Mouse (Mus musculus) cerebellum, adult 11 months (tissue): ENCODE data around the gene Bzw2.
"Not testable (repeated sequence)": the region's sequence is repeated elsewhere in the genome, so short reads cannot be mapped to it uniquely, and the experiment has no call there.

Source experiments
- DNase-seq: peaks from one replicate; pipeline ENCODE4 v3.0.0; 2022

Bzw2 gene

DNA sequence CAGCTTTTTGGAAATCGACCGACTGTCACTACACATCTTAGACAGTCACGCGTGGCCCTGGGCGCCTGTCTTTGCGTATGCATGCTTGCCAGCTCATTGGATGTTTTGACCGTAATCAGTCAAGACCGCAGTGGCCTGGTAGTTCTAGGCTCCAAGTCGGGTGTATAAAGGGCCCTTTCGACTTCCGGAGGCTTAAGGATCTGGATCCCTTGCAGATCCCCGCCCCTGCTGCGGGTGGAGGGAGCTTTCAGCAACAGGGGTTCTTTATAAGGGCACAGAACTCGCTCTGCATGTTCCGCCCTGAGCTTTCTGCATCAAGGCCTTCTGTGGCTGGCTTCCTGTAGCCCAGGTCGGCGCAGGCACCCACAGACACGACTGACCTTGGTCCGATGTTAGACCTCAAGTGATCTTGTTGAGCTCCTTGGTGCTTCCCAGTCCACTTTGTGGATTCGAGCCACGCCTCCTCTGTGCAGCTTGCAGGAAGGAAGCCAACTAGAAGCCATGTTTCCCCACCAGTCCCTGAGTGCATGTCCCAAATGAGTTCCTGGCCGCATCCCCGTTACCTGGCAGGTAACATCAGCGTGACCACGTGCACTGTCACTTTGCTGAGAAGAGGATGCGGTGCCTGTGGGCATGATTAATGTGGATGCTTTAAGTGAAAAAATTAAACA is at the start of gene Bzw2:
Bzw2 (minus strand) TSS at position 443 of the 671 bp plus-strand sequence.
- peak; percentile 44 for DNase-seq

GRCm38 (mm10) chr12:36207072-36207799 is 49.4 kb upstream of the Bzw2 start:
- DNase-seq, result no peak

GRCm38 (mm10) chr12:36205579-36206119 is 47.8 kb upstream of the Bzw2 start:
- not testable (repeated sequence) for DNase-seq

DNA sequence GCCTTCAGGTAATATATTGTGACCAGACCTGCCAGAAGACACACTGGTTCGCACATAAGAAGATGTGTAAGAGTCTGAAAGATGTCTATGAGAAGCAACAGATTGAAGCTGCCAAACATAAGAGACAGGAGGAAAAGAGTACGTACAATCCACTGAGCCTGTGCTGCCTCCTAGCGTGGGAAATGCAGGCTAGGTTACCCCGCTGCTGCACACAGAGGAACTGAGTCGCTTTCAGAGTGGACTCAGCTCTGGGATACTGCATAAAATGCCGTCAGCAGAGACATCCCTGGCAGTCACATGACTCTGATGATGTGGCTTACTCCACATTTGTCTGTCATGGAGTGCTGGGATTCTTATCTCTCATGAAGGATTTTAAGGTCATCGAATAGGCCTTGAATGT is 37.1 kb upstream of the Bzw2 start:
- no peak for DNase-seq

DNA sequence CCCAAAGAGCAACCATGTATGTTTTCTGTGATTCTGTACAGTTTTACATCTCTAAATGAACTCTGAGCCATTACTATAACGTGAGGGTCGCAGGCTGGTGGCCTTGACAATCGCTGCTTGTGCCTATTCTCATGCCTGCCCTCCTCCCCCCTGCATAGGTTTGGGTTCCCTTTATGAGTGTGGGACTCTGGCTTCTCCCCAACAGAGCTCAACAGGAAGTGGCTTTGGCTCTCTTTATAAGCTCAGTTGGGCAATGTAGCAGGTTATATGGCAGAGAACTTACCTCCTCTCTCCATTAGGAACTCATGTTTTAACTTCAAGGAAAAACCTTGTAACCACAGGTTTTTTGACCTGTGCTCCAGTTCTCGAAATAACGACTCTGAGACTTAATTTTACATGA is 32.5 kb upstream of the Bzw2 start:
- no peak for DNase-seq

- no peak for DNase-seq
These were observed 31.7 kb upstream of the Bzw2 start for GRCm38 (mm10) chr12:36189610-36190009.

DNA sequence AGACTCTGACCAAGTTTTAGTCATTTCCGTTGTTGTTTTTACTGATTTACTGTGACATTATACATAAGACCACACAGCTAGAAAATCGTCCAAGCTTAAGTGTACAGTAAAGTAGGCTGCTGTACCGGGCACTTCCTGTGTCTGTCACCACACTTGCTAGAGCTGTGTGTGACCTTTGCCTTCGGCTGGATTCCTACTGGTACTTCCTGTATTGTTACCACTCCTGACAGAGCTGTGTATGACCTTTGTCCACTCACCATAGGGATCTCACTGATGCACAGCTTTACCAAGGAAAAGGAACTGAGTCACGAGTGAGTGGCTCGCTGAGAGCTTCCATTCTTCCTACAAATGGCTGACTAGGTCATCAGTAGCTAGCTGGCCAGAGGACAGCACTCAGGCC is 29.2 kb upstream of the Bzw2 start:
- DNase-seq, result no peak

DNA sequence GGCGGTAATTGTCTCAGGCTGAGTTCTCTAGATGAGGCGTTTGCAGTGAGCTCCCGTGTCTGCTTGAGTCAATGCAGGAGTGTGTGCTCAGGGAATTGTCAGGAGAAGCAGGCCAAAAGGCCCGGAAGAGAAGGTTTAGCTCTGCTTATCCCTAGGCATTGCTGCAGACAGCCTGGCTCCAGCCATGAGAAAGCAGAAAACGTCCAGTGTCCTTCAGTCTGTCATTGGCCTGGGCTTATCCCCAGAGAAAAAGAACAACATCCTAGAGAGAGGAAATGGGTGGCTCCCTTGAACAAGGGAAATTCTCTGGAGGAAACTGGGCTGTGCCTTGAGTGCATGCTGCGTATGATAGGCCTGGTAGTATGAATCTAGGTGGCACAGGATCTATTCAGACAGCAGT is 24.7 kb upstream of the Bzw2 start:
- no peak for DNase-seq

DNA sequence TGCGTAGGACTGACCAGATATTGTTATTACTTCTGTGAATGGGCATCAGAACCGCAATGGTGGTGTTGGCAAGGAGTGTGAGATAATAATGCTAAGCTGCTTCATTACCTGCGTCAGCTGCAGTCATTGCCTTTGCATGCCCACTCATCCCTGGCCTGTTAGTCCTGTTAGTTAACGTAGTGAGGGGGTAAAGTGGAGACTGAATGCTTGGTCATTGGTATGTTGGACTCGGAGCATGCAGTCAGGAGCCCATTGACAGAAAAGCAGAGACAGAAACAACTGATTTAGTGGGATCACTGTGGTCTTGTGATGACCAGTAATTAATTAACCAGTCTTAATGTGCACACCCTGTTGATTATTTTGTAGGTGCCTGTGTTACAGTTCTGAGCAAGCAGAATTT is 19.3 kb upstream of the Bzw2 start:
- no peak for DNase-seq

DNA sequence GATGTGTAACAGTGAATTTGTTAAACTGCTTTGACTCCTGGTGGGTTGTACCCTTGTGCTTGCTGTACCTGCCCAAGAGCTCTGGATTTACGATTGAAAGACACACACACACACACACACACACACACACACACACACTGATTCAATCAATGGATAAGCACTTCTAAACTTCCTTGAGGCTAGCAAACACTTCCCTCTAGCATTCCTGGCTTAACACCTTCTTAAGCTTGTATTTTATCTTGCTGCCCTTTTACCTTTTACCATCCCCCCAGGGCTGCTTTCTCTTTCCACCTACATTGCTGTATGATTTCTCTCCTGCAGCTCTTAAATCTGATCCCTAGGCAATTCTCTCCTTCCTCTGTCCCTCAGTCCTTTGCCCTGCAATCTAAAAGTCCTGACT is 7.4 kb upstream of the Bzw2 start:
- DNase-seq, result no peak

DNA sequence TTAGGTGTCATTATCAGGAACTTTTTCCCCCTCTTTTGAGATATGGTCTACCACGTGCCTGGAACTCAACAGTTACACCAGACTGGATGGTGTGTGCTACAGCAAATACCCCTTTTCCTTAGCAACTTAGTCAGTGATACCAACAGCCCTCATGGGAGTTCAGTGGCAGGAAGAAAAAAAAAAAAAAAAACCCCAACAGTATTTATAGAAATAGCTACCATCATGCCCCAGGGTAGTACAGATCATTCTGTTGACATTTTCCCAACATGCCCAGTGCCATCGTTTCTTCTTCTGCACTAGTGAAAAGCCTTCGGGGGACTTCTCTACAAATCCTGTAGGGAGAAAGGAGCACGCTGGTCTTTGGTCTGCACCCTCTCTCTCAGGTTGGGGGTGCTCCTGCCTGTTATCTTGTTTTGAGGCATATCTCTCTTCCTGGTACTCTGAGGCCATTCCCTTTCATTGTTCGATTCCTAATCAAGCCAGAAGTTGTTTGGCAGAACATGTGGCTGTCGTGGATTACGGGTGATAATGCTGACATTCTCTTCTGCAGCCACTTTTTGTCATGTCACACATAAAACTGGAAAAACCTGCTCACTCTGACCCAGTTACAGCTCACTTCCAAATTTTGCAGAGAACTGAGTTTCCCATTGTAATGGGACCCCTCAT is 6.4 kb upstream of the Bzw2 start:
- DNase-seq, result no peak

GRCm38 (mm10) chr12:36157304-36157637 is 609 bp downstream of the Bzw2 start:
- no peak for DNase-seq

DNA sequence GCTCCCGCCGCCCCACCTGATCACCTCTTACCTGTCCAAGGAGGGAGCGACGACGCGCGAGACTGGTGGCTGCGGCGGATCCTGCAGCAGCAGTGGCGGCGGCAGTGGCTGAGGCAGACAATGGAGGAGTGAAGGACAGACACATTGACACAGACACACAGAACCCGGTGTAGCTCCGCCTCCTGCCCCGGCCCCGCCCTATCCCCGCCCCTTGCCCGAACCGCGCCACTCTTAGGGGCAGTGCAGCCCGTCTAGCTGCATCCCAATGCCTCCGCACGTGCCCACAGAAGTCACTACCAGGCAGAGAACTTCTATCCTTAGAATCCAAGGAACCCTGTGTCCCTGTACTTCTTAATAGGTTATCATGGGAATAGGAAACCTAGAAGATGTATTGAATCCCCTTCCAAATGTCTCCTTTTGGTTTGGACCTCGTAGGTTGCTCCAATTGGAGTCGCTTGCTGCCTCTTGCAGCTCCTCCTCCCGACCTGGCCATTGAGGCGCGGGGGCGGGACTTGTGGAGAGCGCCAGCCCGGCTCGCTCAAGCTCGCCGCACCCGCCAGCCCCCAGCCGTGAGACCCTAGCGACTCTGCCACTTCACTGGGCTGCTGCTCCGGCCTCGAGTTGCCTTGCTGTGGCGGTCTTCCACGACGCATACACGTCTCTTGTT is 1.1 kb downstream of the Bzw2 start, which contains the start of gene Ankmy2:
Ankmy2 (plus strand) TSS at position 478 of the 667 bp plus-strand sequence.
- peak; percentile 82 for DNase-seq

GRCm38 (mm10) chr12:36156101-36156636 is 1.7 kb downstream of the Bzw2 start:
- DNase-seq, result no peak

- peak; percentile 32 for DNase-seq
These were observed 2.7 kb downstream of the Bzw2 start for GRCm38 (mm10) chr12:36155141-36155641.

DNA sequence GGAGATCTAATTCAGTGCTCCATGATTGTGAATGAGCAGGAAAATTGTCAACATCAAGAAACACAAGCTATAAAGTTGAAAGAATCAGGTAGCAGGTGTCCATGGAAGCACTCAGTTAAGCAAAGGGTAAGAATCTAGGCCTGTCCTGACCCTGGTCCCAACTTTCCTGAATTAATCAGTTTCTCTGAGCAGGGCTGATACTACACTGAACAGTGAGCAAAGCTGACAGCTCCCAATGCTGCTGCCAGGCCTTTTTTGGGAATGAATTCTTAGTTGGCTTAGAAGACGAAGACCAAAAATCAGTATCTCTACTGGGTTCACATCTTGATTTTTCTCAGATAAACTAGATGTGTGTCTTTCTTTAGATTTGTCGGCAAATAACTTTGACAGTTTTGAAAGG is 7.1 kb downstream of the Bzw2 start:
- DNase-seq, result no peak

GRCm38 (mm10) chr12:36150265-36150664 is 7.6 kb downstream of the Bzw2 start:
- DNase-seq, result peak; percentile 42

DNA sequence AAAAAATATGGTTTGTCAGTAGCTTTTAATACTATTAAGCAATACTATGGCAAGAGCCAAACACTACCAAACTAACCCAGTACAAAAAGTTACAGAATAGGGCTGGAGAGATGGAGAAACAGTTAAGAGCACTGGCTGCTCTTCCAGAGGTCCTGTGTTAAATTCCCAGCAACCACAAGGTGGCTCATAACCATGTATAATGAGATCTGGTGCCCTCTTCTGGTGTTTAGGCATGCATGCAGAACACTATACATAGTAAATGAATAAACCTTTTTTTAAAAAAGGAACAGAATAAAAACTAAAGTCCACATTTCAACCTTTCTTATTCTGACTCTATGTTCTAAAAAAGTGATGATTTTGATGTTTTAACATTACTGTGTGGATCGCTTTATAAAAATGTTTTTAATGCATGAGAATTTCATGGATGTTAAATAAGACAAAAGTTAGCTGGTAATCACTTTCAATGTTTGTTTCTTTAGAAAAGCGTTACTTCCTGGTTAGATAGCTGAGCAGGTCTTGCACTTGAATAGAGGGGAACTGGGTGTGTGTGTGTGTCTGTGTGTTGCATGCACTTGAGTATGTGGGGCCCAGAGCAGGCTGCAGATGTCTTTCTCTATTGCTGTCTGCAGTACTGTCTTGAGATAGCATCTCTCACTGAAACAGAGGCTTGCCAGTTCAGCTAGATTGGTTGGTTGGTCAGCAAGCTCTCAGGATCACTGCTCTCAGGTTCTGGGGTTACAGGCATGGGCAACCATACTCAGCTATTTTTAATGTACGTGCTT is 11.5 kb downstream of the Bzw2 start:
- no peak for DNase-seq

- DNase-seq, result no peak
These were observed 17.5 kb downstream of the Bzw2 start for GRCm38 (mm10) chr12:36140401-36140800.

GRCm38 (mm10) chr12:36137192-36137591 is 20.7 kb downstream of the Bzw2 start:
- DNase-seq, result no peak

DNA sequence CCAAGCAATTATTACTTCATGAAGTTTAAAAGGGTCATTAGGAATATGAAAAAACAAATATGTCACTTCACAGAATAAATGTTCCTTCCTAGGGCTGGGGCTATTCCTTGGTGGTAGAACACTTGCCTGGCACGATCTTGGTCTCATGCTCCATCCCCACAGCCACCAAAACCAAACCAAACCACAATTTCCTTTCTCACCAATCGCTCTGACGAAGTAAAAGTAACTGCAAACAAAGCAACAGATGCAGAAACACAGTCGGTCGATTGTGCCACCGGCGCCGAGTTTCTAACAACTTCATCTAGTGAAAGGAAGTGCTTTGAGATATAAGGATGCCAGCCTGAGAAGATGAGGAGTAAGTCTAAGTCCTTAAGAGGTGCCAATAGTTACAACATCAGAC is 21.6 kb downstream of the Bzw2 start:
- DNase-seq, result no peak

- DNase-seq, result no peak
These were observed 22.5 kb downstream of the Bzw2 start for GRCm38 (mm10) chr12:36135409-36135808.
